Mouse (Mus musculus) forebrain, embryonic 16.5 days (tissue): ENCODE measurements around the gene Csnk1d. TPM values are rescaled to one million over a fixed set of nuclear protein-coding genes. Genes with fewer than 3 reads are reported as not detected.

Experiments
- ATAC-seq: fragments of 200-750 bp; cut with Nextera tagmentation; 2 replicates; pipeline ENCODE4 v1.8.0; 2017; ENCODE audit warnings: mild to moderate bottlenecking, moderate library complexity
- H3K27ac ChIP-seq: fragments of 300-500 bp; sonication (generic); 2 replicates; pipeline ENCODE4 v1.5.1; 2014; ENCODE audit warnings: low read length, control low read depth
- H3K27me3 ChIP-seq: fragments of 300-500 bp; sonication (generic); replicated peaks from 2 replicates; pipeline ENCODE4 v1.6.1; 2014; ENCODE audit warnings: low read length; ENCODE audit not compliant: control insufficient read depth, insufficient read depth
- H3K36me3 ChIP-seq: fragments of 300-500 bp; sonication (generic); 2 replicates; pipeline ENCODE4 v1.6.1; 2014; ENCODE audit not compliant: control insufficient read depth, insufficient read depth
- H3K4me1 ChIP-seq: fragments of 300-500 bp; sonication (generic); replicated peaks from 2 replicates; pipeline ENCODE4 v1.6.1; 2014; ENCODE audit warnings: low read length; ENCODE audit not compliant: control insufficient read depth, insufficient read depth
- H3K4me2 ChIP-seq: fragments of 300-500 bp; sonication (generic); 2 replicates; pipeline ENCODE4 v1.6.1; 2014; ENCODE audit warnings: mild to moderate bottlenecking, low read length, control low read depth
- H3K4me3 ChIP-seq: fragments of 300-500 bp; sonication (generic); replicated peaks from 2 replicates; pipeline ENCODE4 v1.5.1; 2014; ENCODE audit warnings: mild to moderate bottlenecking, low read length, control low read depth
- H3K9ac ChIP-seq: fragments of 300-500 bp; sonication (generic); replicated peaks from 2 replicates; pipeline ENCODE4 v1.6.1; 2014; ENCODE audit warnings: low read depth, low read length, control low read depth
- H3K9me3 ChIP-seq: fragments of 300-500 bp; sonication (generic); 2 replicates; pipeline ENCODE4 v1.6.1; 2016; ENCODE audit warnings: low read length; ENCODE audit not compliant: control insufficient read depth
- WGBS: fragments of 180-500 bp; shearing (Covaris S2); extraction: QIAGEN DNeasy Blood & Tissue Kit; methylation state at CpG from one replicate; pipeline ENCODE4 v1.1.7; 2014; 5-methylcytosine and 5-hydroxymethylcytosine counted together
- polyA plus RNA-seq: library from polyadenylated mRNA; unstranded; fragments of >200 nt; fragmentation: Nextera tagmentation; extraction: Ambion mirVana; gene quantifications from 2 replicates; pipeline ENCODE4 v1.2.1, GENCODE M21; 2015

The Csnk1d gene
- polyA plus RNA-seq, 1 experiment from 2014 or later: 146 TPM

- Histone ChIP-seq H3K4me1 (peaks cover 19% of the 10 kb centered on the region), H3K4me3 (peak overlapping the region; percentile 54), H3K27me3 (peaks cover 19% of the 10 kb centered on the region), H3K4me2 (peak overlapping the region; percentile 73), H3K27ac (no peak overlapping the region), H3K36me3 (no peaks in the 10 kb centered on the region), H3K9ac (peak overlapping the region; percentile 57), H3K9me3 (no peaks in the 10 kb centered on the region)
- WGBS: 1% methylated on average over 39 of the region's 39 CpGs
- peak; percentile 86 for ATAC-seq
These were observed 40.6 kb downstream of the Csnk1d start for GRCm38 (mm10) chr11:120950281-120951202.

GRCm38 (mm10) chr11:120949863-120950262 lies 41.3 kb downstream of the Csnk1d start:
- no peak overlapping the region for H3K9ac ChIP-seq
- no peak for ATAC-seq
- WGBS: 15% methylated on average over 10 of the region's 10 CpGs
- peaks cover 19% of the 10 kb centered on the region for H3K4me1 ChIP-seq
- no peaks in the 10 kb centered on the region for H3K9me3 ChIP-seq
- H3K27me3 ChIP-seq: peaks cover 19% of the 10 kb centered on the region
- no peak overlapping the region for H3K4me3 ChIP-seq
- H3K4me2 ChIP-seq: no peak overlapping the region
- no peak overlapping the region for H3K27ac ChIP-seq
- H3K36me3 ChIP-seq: no peaks in the 10 kb centered on the region

- no peak for ATAC-seq
- WGBS: 2% methylated on average over 69 of the region's 75 CpGs
- H3K36me3 ChIP-seq: no peaks in the 10 kb centered on the region
- peak overlapping the region; percentile 37 for H3K4me3 ChIP-seq
- peak overlapping the region; percentile 50 for H3K9ac ChIP-seq
- no peak overlapping the region for H3K27ac ChIP-seq
- H3K4me1 ChIP-seq: peaks cover 19% of the 10 kb centered on the region
- H3K9me3 ChIP-seq: no peaks in the 10 kb centered on the region
- peaks cover 19% of the 10 kb centered on the region for H3K27me3 ChIP-seq
- H3K4me2 ChIP-seq: peak overlapping the region; percentile 44
These were observed 42.0 kb downstream of the Csnk1d start for GRCm38 (mm10) chr11:120948861-120949851.

- Histone ChIP-seq H3K36me3 (no peaks in the 10 kb centered on the region), H3K4me3 (peak within 1 kb of the TSS; percentile 37), H3K4me2 (peak within 1 kb of the TSS; percentile 44), H3K9me3 (no peaks in the 10 kb centered on the region), H3K27ac (no peak within 1 kb of the TSS), H3K9ac (peak within 1 kb of the TSS; percentile 50), H3K4me1 (peaks cover 19% of the 10 kb centered on the region), H3K27me3 (peaks cover 19% of the 10 kb centered on the region)
- no peak for ATAC-seq
- WGBS: 33% methylated on average over 12 of the region's 12 CpGs
These were observed 42.8 kb downstream of the Csnk1d start, which contains the start of gene Slc16a3 for GRCm38 (mm10) chr11:120948328-120948727. Gene Slc16a3 (plus strand): TSS chr11:120948480.

GRCm38 (mm10) chr11:120945926-120946325 lies 45.2 kb downstream of the Csnk1d start:
- no peak overlapping the region for H3K4me3 ChIP-seq
- peaks cover 19% of the 10 kb centered on the region for H3K27me3 ChIP-seq
- no peak for ATAC-seq
- no peak overlapping the region for H3K9ac ChIP-seq
- WGBS: 91% methylated on average over 5 of the region's 5 CpGs
- no peak overlapping the region for H3K4me2 ChIP-seq
- peaks cover 16% of the 10 kb centered on the region for H3K4me1 ChIP-seq
- H3K9me3 ChIP-seq: no peaks in the 10 kb centered on the region
- H3K27ac ChIP-seq: no peak overlapping the region
- H3K36me3 ChIP-seq: no peaks in the 10 kb centered on the region

- Histone ChIP-seq H3K9me3 (no peaks in the 10 kb centered on the region), H3K4me1 (peaks cover 9% of the 10 kb centered on the region), H3K4me3 (no peak overlapping the region), H3K4me2 (no peak overlapping the region), H3K9ac (no peak overlapping the region), H3K27me3 (peaks cover 16% of the 10 kb centered on the region), H3K27ac (no peak overlapping the region), H3K36me3 (no peaks in the 10 kb centered on the region)
- ATAC-seq: no peak
- WGBS: 90% methylated on average over 7 of the region's 7 CpGs
These were observed 45.9 kb downstream of the Csnk1d start for GRCm38 (mm10) chr11:120945266-120945665.

GRCm38 (mm10) chr11:120940959-120941358 lies 50.2 kb downstream of the Csnk1d start:
- H3K27ac ChIP-seq: no peak overlapping the region
- 95% methylated on average over 6 of the region's 6 CpGs for WGBS
- no peak overlapping the region for H3K4me2 ChIP-seq
- H3K9me3 ChIP-seq: no peaks in the 10 kb centered on the region
- H3K36me3 ChIP-seq: no peaks in the 10 kb centered on the region
- no peaks in the 10 kb centered on the region for H3K4me1 ChIP-seq
- no peak for ATAC-seq
- H3K4me3 ChIP-seq: no peak overlapping the region
- no peak overlapping the region for H3K9ac ChIP-seq
- H3K27me3 ChIP-seq: no peaks in the 10 kb centered on the region

- Histone ChIP-seq H3K4me3 (no peak overlapping the region), H3K4me2 (no peak overlapping the region), H3K36me3 (no peaks in the 10 kb centered on the region), H3K9ac (no peak overlapping the region), H3K9me3 (no peaks in the 10 kb centered on the region), H3K27ac (no peak overlapping the region), H3K27me3 (no peaks in the 10 kb centered on the region), H3K4me1 (no peaks in the 10 kb centered on the region)
- 61% methylated on average over 6 of the region's 6 CpGs for WGBS
- no peak for ATAC-seq
These were observed 51.3 kb downstream of the Csnk1d start for GRCm38 (mm10) chr11:120939712-120940341.
